8 mouse cellular contexts compared by ENCODE assay signal in genomic region chr10:13968234-13968555, GRCm38 (mm10). TPM values are rescaled to one million over a fixed set of nuclear protein-coding genes. Genes with fewer than 3 reads are reported as not detected.
DNase-seq lines count a peak whose midpoint lies in the region; ATAC-seq and TF ChIP-seq lines count a peak whose summit lies in the region.

No protein-coding gene starts in this region.

- H3K27me3 ChIP-seq in heart, postnatal 0 days (ENCODE audit: control insufficient read depth, insufficient read depth, low read length), result no peaks in the 10 kb centered on the region
- H3K27me3 ChIP-seq in hindbrain, embryonic 14.5 days (ENCODE audit: control insufficient read depth, insufficient read depth, low read length), result no peaks in the 10 kb centered on the region
- H3K27me3 ChIP-seq in midbrain, embryonic 13.5 days, result peaks cover 1% of the 10 kb centered on the region

- no peak for DNase-seq in heart, postnatal 0 days (ENCODE audit: low spot score)
- no peak for DNase-seq in heart, postnatal 4 days
- DNase-seq in T-cell, adult 2 months (ENCODE audit: low spot score), result peak; percentile 67
- DNase-seq in hindbrain, embryonic 14.5 days (ENCODE audit: low spot score), result no peak
- no peak for DNase-seq in cerebellum, adult 8-10 months
- DNase-seq in cerebellum, adult 9-10 months, result no peak
- no peak for DNase-seq in layer of hippocampus, adult 18-20 months (ENCODE audit: low spot score in 2 of 2)

- no peak for ATAC-seq in heart, postnatal 0 days (ENCODE audit: insufficient read depth, low read depth)
- no peak for ATAC-seq in hindbrain, embryonic 14.5 days (ENCODE audit: low FRiP score)
- no peak for ATAC-seq in midbrain, embryonic 13.5 days

- peak overlapping the region; percentile 91 for H3K4me3 ChIP-seq in heart, postnatal 0 days (ENCODE audit: low read depth, low read length)
- H3K4me3 ChIP-seq in hindbrain, embryonic 14.5 days (replicated peaks; ENCODE audit: low read length), result peak overlapping the region; percentile 53
- peak overlapping the region; percentile 84 for H3K4me3 ChIP-seq in midbrain, embryonic 13.5 days (replicated peaks)

- no peak for TF ChIP-seq CTCF in heart, postnatal 0 days (IDR thresholded peaks at IDR 0.05; ENCODE audit: low read depth)

- H3K36me3 ChIP-seq in heart, postnatal 0 days (replicated peaks; ENCODE audit: control insufficient read depth, insufficient read depth, low read length), result no peaks in the 10 kb centered on the region
- no peaks in the 10 kb centered on the region for H3K36me3 ChIP-seq in hindbrain, embryonic 14.5 days (replicated peaks; ENCODE audit: control insufficient read depth, insufficient read depth)
- H3K36me3 ChIP-seq in midbrain, embryonic 13.5 days, result no peaks in the 10 kb centered on the region

- peak overlapping the region; percentile 100 for H3K27ac ChIP-seq in heart, postnatal 0 days (ENCODE audit: low read depth)
- H3K27ac ChIP-seq in hindbrain, embryonic 14.5 days, result peak overlapping the region; percentile 93
- peak overlapping the region; percentile 99 for H3K27ac ChIP-seq in midbrain, embryonic 13.5 days

- H3K4me1 ChIP-seq in heart, postnatal 0 days (ENCODE audit: control insufficient read depth, insufficient read depth), result 0 out of 2 replicates have a peak, but pooled peaks cover 4% of the 10 kb centered on the region
- H3K4me1 ChIP-seq in hindbrain, embryonic 14.5 days (replicated peaks; ENCODE audit: control insufficient read depth, insufficient read depth, low read length), result no peaks in the 10 kb centered on the region; the same call in 1 of the 2 replicates
- H3K4me1 ChIP-seq in midbrain, embryonic 13.5 days (replicated peaks), result peaks cover 15% of the 10 kb centered on the region; the same call in 1 of the 2 replicates

- TF ChIP-seq EP300 in heart, postnatal 0 days (IDR thresholded peaks at IDR 0.05; ENCODE audit: low read depth), result no peak

- no peaks in the 10 kb centered on the region for H3K9me3 ChIP-seq in heart, postnatal 0 days (replicated peaks; ENCODE audit: control insufficient read depth, low read length)
- no peaks in the 10 kb centered on the region for H3K9me3 ChIP-seq in hindbrain, embryonic 14.5 days (ENCODE audit: control insufficient read depth, low read length)
- no peaks in the 10 kb centered on the region for H3K9me3 ChIP-seq in midbrain, embryonic 13.5 days

- peak overlapping the region; percentile 99 for H3K4me2 ChIP-seq in heart, postnatal 0 days (ENCODE audit: low read depth, low read length)
- peak overlapping the region; percentile 100 for H3K4me2 ChIP-seq in hindbrain, embryonic 14.5 days (replicated peaks)
- H3K4me2 ChIP-seq in midbrain, embryonic 13.5 days (replicated peaks), result peak overlapping the region; percentile 96

- H3K9ac ChIP-seq in heart, postnatal 0 days (replicated peaks; ENCODE audit: low read depth, low read length), result peak overlapping the region; percentile 95
- H3K9ac ChIP-seq in hindbrain, embryonic 14.5 days, result peak overlapping the region; percentile 73
- peak overlapping the region; percentile 93 for H3K9ac ChIP-seq in midbrain, embryonic 13.5 days (replicated peaks)

- WGBS in heart, postnatal 0 days, result 11% methylated on average over 5 of the region's 5 CpGs
- WGBS in hindbrain, embryonic 14.5 days, result 5% methylated on average over 5 of the region's 5 CpGs
- WGBS in midbrain, embryonic 13.5 days, result 13% methylated on average over 5 of the region's 5 CpGs

RNA-seq across cellular contexts. Expression of gene Hivep2, which starts 2.3 kb away (rescaled TPM):
- total RNA-seq in heart, postnatal 0 days (2014; rRNA removed; ENCODE audit: low replicate concordance), result 11.6 and 11.9 TPM in 2 replicates
- polyA plus RNA-seq in heart, postnatal 0 days (2015; fragmentation: Nextera tagmentation; extraction: Ambion mirVana), result 3.7 and 3.8 TPM in 2 replicates
- total RNA-seq in heart, postnatal 4 days (2021), result 10 to 100 TPM; 28.9 to 30.1 TPM
- polyA plus RNA-seq in hindbrain, embryonic 14.5 days (2014; fragmentation: Nextera tagmentation; extraction: Ambion mirVana), result 17.0 and 20.9 TPM in 2 replicates
- 6.3 TPM in 2 replicates for polyA plus RNA-seq in midbrain, embryonic 13.5 days (2015; fragmentation: Nextera tagmentation; extraction: Ambion mirVana)
- 100 to 1,000 TPM; 181 to 200 TPM for total RNA-seq in layer of hippocampus, adult 18-20 months (2021)

Comparison
In these comparisons a context has a peak if more than half of its experiments do, and no peak if none do; other contexts are left out.
1. RNA of gene Hivep2, which starts 2.3 kb away (total RNA-seq): 181 to 200 TPM in layer of hippocampus, adult 18-20 months; 28.9 to 30.1 TPM in heart, postnatal 4 days and 11.6 to 11.9 TPM in heart, postnatal 0 days; every median in the first group is over 4 times any median in the second.
2. Peak in every context shown above with its lines, with median percentiles within 50 percentile points of each other: H3K27ac ChIP-seq, H3K4me2 ChIP-seq, H3K4me3 ChIP-seq and H3K9ac ChIP-seq.